Mouse (Mus musculus): ENCODE data around the gene Pld4. TPM values are rescaled to one million over a fixed set of nuclear protein-coding genes. Genes with fewer than 3 reads are reported as not detected.

Gene Pld4
- polyA plus RNA-seq, 2 experiments, result 13.3 to 14.7 TPM

GRCm38 (mm10) chr12:112807796-112808195, 47.3 kb downstream of the Pld4 start:
- Histone ChIP-seq H3K4me1 (replicated peaks; ENCODE audit: control insufficient read depth in 2 of 2, insufficient read depth in 2 of 2, low read length in 1 of 2) (no peaks in the 10 kb centered on the region), H3K9ac (replicated peaks) (no peak overlapping the region), H3K9me3 (ENCODE audit: control insufficient read depth, low read length) (no peaks in the 10 kb centered on the region), H3K36me3 (replicated peaks; ENCODE audit: control insufficient read depth, insufficient read depth, low read depth) (no peaks in the 10 kb centered on the region), H3K4me2 (ENCODE audit: low read depth) (no peak overlapping the region), H3K27ac (no peak overlapping the region), H3K27me3 (ENCODE audit: control insufficient read depth, insufficient read depth, low read length) (peaks cover 14% of the 10 kb centered on the region), H3K4me3 (ENCODE audit: insufficient read depth in 1 of 2, low read depth in 2 of 2, low read length in 2 of 2) (no peak overlapping the region)
- 59% methylated on average over 4 of the region's 4 CpGs for WGBS (ENCODE audit: insufficient replicate concordance)
- DNase-seq (ENCODE audit: low read depth in 3 of 3, low spot score in 3 of 3), result no peak
- TF ChIP-seq CTCF (IDR thresholded peaks at IDR 0.05; ENCODE audit: low read depth) (no peak), EP300 (IDR thresholded peaks at IDR 0.05; ENCODE audit: low read depth) (no peak)
- ATAC-seq (ENCODE audit: insufficient read depth), result no peak

- no peak overlapping the region for H3K27ac ChIP-seq
- H3K36me3 ChIP-seq (replicated peaks; ENCODE audit: control insufficient read depth, insufficient read depth, low read depth), result no peaks in the 10 kb centered on the region
- DNase-seq (ENCODE audit: low read depth in 3 of 3, low spot score in 3 of 3), result no peak
- TF ChIP-seq EP300 (IDR thresholded peaks at IDR 0.05; ENCODE audit: low read depth) (no peak), CTCF (IDR thresholded peaks at IDR 0.05; ENCODE audit: low read depth) (no peak)
- H3K4me1 ChIP-seq (replicated peaks; ENCODE audit: control insufficient read depth in 2 of 2, insufficient read depth in 2 of 2, low read length in 1 of 2), result no peaks in the 10 kb centered on the region
- H3K27me3 ChIP-seq (ENCODE audit: control insufficient read depth, insufficient read depth, low read length), result peaks cover 10% of the 10 kb centered on the region
- no peaks in the 10 kb centered on the region for H3K9me3 ChIP-seq (ENCODE audit: control insufficient read depth, low read length)
- no peak overlapping the region for H3K4me3 ChIP-seq (ENCODE audit: insufficient read depth in 1 of 2, low read depth in 2 of 2, low read length in 2 of 2)
- H3K9ac ChIP-seq (replicated peaks), result no peak overlapping the region
- peak overlapping the region; percentile 74 for H3K4me2 ChIP-seq (ENCODE audit: low read depth)
- ATAC-seq (ENCODE audit: insufficient read depth), result no peak
- WGBS (ENCODE audit: insufficient replicate concordance), result 78% methylated on average over 5 of the region's 5 CpGs
These were observed 47.7 kb downstream of the Pld4 start for GRCm38 (mm10) chr12:112808212-112808586.

GRCm38 (mm10) chr12:112808587-112809364, 48.3 kb downstream of the Pld4 start, which contains the start of gene Clba1:
Gene Clba1, plus strand, starts transcription at chr12:112808937.
- ATAC-seq (ENCODE audit: insufficient read depth), result peak; percentile 85
- Histone ChIP-seq H3K9ac (replicated peaks) (peak within 1 kb of the TSS; percentile 27), H3K4me2 (ENCODE audit: low read depth) (peak within 1 kb of the TSS; percentile 74), H3K4me3 (ENCODE audit: insufficient read depth in 1 of 2, low read depth in 2 of 2, low read length in 2 of 2) (peak within 1 kb of the TSS; percentile 34 to 52), H3K36me3 (replicated peaks; ENCODE audit: control insufficient read depth, insufficient read depth, low read depth) (no peaks in the 10 kb centered on the region), H3K4me1 (replicated peaks; ENCODE audit: control insufficient read depth in 2 of 2, insufficient read depth in 2 of 2, low read length in 1 of 2) (no peaks in the 10 kb centered on the region), H3K9me3 (ENCODE audit: control insufficient read depth, low read length) (no peaks in the 10 kb centered on the region), H3K27me3 (ENCODE audit: control insufficient read depth, insufficient read depth, low read length) (peaks cover 7% of the 10 kb centered on the region), H3K27ac (no peak within 1 kb of the TSS)
- no peak for TF ChIP-seq EP300 (IDR thresholded peaks at IDR 0.05; ENCODE audit: low read depth)
- TF ChIP-seq CTCF (IDR thresholded peaks at IDR 0.05; ENCODE audit: low read depth), result peak; percentile 68
- DNase-seq (ENCODE audit: low read depth in 3 of 3, low spot score in 3 of 3), result peak; percentile 71 to 74 (median 74)
- 2% methylated on average over 64 of the region's 64 CpGs for WGBS (ENCODE audit: insufficient replicate concordance)

- TF ChIP-seq CTCF (IDR thresholded peaks at IDR 0.05; ENCODE audit: low read depth) (no peak), EP300 (IDR thresholded peaks at IDR 0.05; ENCODE audit: low read depth) (no peak)
- H3K36me3 ChIP-seq (replicated peaks; ENCODE audit: control insufficient read depth, insufficient read depth, low read depth), result no peaks in the 10 kb centered on the region
- H3K27me3 ChIP-seq (ENCODE audit: control insufficient read depth, insufficient read depth, low read length), result peaks cover 7% of the 10 kb centered on the region
- peak overlapping the region; percentile 74 for H3K4me2 ChIP-seq (ENCODE audit: low read depth)
- peak overlapping the region in 1 of 2 experiments; percentile 52; a peak in 2 of 4 replicates for H3K4me3 ChIP-seq (ENCODE audit: insufficient read depth in 1 of 2, low read depth in 2 of 2, low read length in 2 of 2)
- no peaks in the 10 kb centered on the region for H3K4me1 ChIP-seq (replicated peaks; ENCODE audit: control insufficient read depth in 2 of 2, insufficient read depth in 2 of 2, low read length in 1 of 2)
- no peak for ATAC-seq (ENCODE audit: insufficient read depth)
- no peaks in the 10 kb centered on the region for H3K9me3 ChIP-seq (ENCODE audit: control insufficient read depth, low read length)
- no peak for DNase-seq (ENCODE audit: low read depth in 3 of 3, low spot score in 3 of 3)
- 16% methylated on average over 8 of the region's 8 CpGs for WGBS (ENCODE audit: insufficient replicate concordance)
- H3K27ac ChIP-seq, result no peak overlapping the region
- no peak overlapping the region for H3K9ac ChIP-seq (replicated peaks)
These were observed 49.2 kb downstream of the Pld4 start for GRCm38 (mm10) chr12:112809641-112810040.

GRCm38 (mm10) chr12:112810092-112810885, 49.8 kb downstream of the Pld4 start:
- ATAC-seq (ENCODE audit: insufficient read depth) (no peak), DNase-seq (ENCODE audit: low read depth in 3 of 3, low spot score in 3 of 3) (no peak)
- no peak overlapping the region for H3K4me2 ChIP-seq (ENCODE audit: low read depth)
- no peak overlapping the region for H3K9ac ChIP-seq (replicated peaks)
- H3K36me3 ChIP-seq (replicated peaks; ENCODE audit: control insufficient read depth, insufficient read depth, low read depth), result 0 out of 2 replicates have a peak, but pooled peaks cover under 1% of the 10 kb centered on the region
- H3K9me3 ChIP-seq (ENCODE audit: control insufficient read depth, low read length), result no peaks in the 10 kb centered on the region
- 59% methylated on average over 19 of the region's 19 CpGs for WGBS (ENCODE audit: insufficient replicate concordance)
- no peak overlapping the region for H3K27ac ChIP-seq
- TF ChIP-seq CTCF (IDR thresholded peaks at IDR 0.05; ENCODE audit: low read depth), result no peak
- TF ChIP-seq EP300 (IDR thresholded peaks at IDR 0.05; ENCODE audit: low read depth), result no peak
- H3K27me3 ChIP-seq (ENCODE audit: control insufficient read depth, insufficient read depth, low read length), result peaks cover 7% of the 10 kb centered on the region
- H3K4me1 ChIP-seq (replicated peaks; ENCODE audit: control insufficient read depth in 2 of 2, insufficient read depth in 2 of 2, low read length in 1 of 2), result no peaks in the 10 kb centered on the region
- no peak overlapping the region for H3K4me3 ChIP-seq (ENCODE audit: insufficient read depth in 1 of 2, low read depth in 2 of 2, low read length in 2 of 2)
